Mouse (Mus musculus): Measurements from ENCODE around the gene Me1. TPM values are rescaled to one million over a fixed set of nuclear protein-coding genes. Genes with fewer than 3 reads are reported as not detected.
A peak's percentile ranks its signal among the peaks of the same experiment; 100 is the strongest.

Gene Me1
- total RNA-seq (2014; rRNA removed) (37.2 and 37.5 TPM in 2 replicates), polyA plus RNA-seq (2015; fragmentation: Nextera tagmentation; extraction: Ambion mirVana) (75.0 and 76.5 TPM in 2 replicates)

- Histone ChIP-seq H3K4me1 (ENCODE audit: insufficient read depth, low read length) (no peaks in the 10 kb centered on the region), H3K9me3 (ENCODE audit: low read length) (no peaks in the 10 kb centered on the region), H3K9ac (replicated peaks; ENCODE audit: low read length) (peak within 1 kb of the TSS; percentile 86), H3K4me2 (ENCODE audit: low read depth, low read length) (peak within 1 kb of the TSS; percentile 73), H3K27ac (peak within 1 kb of the TSS; percentile 84), H3K4me3 (ENCODE audit: low read length) (peak within 1 kb of the TSS; percentile 89), H3K27me3 (ENCODE audit: insufficient read depth, low read length) (no peaks in the 10 kb centered on the region), H3K36me3 (ENCODE audit: insufficient read depth, low read length) (no peaks in the 10 kb centered on the region)
- TF ChIP-seq CTCF (IDR thresholded peaks at IDR 0.05; ENCODE audit: low read depth) = no peak
- DNase-seq (ENCODE audit: low spot score) (peak; percentile 65), ATAC-seq (peak; percentile 83)
- under 1% methylated on average over 43 of the region's 46 CpGs for WGBS
These were observed at the start of gene Me1 for GRCm38 (mm10) chr9:86695818-86696261. Gene Me1 (minus strand): TSS chr9:86695953.

- DNase-seq (ENCODE audit: low spot score) (no peak), ATAC-seq (no peak)
- Histone ChIP-seq H3K27me3 (ENCODE audit: insufficient read depth, low read length) (no peaks in the 10 kb centered on the region), H3K36me3 (ENCODE audit: insufficient read depth, low read length) (no peaks in the 10 kb centered on the region), H3K9me3 (ENCODE audit: low read length) (no peaks in the 10 kb centered on the region), H3K4me3 (ENCODE audit: low read length) (peak overlapping the region; percentile 39), H3K4me1 (ENCODE audit: insufficient read depth, low read length) (peaks cover 9% of the 10 kb centered on the region), H3K4me2 (ENCODE audit: low read depth, low read length) (peak overlapping the region; percentile 74), H3K9ac (replicated peaks; ENCODE audit: low read length) (peak overlapping the region; percentile 46; the same call in 1 of the 2 replicates), H3K27ac (no peak overlapping the region)
- TF ChIP-seq CTCF (IDR thresholded peaks at IDR 0.05; ENCODE audit: low read depth) = no peak
- 37% methylated on average over 5 of the region's 5 CpGs for WGBS
These were observed 48.3 kb upstream of the Me1 start for GRCm38 (mm10) chr9:86744041-86744440.

DNA sequence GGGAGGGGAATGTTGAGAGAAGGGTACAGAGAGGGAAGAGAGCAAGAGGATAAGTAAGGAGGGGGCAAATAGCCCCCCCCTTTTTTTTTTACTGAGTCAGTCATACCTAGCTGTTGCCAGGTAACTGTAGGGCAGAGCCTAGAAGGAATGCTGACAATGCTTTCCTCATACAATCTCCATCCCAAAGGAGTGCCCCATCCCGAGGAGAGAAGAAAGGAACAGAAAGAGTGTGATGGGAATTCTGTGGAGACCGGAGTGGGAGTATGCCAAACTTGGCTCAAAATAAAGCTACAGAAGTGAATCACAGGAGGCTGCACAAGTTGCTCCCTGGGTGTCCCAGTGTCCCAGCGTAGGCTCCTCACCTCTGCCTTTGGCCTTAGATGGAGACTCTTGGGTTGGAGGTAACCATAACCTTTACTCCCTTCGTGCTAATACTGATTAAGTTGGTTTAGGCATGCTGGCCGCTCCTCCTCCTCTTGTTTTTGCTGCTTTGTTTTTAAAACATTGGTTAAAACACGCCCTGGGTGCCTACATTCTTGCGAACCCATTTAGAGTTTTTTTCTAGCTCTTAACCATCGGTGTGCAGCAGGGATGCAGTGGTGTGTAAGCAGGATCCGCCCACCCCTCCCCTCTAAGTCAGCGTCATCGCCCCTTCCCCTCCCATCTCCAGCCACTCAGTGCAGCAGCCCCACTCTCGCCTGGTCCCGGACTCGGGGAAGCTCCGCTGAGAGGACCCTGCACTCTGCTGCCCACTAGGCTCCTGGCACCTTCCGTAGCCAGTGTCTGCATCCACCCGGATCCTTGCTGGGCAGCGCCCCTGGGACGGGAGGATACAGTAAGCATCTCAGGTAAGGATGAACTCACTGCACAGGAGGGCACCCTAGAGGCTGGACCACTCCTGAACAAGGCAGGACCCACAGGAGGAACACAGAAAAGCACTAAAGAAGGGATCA lies 47.5 kb upstream of the Me1 start, which contains the start of gene Prss35:
Gene Prss35, plus strand, starts transcription at position 691 of the 953 bp plus-strand sequence.
- DNase-seq (ENCODE audit: low spot score) = peak; percentile 66

DNA sequence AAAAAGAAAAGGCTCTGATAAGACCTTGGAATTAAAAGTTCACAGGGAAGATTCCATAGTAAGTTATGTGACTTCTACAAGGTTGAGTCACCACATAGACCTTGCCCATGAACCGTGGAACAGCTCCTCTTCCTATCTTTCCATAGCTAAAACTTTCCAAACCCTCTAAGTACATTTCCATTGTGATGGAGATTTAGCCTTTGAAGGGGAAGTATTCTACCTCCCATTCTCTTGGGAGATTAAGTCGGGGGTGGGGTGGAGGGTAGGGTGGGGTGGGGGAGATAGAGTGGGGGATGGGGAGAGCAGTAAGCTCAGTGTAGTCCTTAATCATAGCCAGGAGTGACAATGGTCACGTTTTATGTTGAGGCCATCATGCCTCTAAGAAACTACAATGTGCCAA lies 44.2 kb upstream of the Me1 start:
- Histone ChIP-seq H3K27ac (no peak overlapping the region), H3K27me3 (ENCODE audit: insufficient read depth, low read length) (no peaks in the 10 kb centered on the region), H3K4me3 (ENCODE audit: low read length) (no peak overlapping the region), H3K4me2 (ENCODE audit: low read depth, low read length) (no peak overlapping the region), H3K36me3 (ENCODE audit: insufficient read depth, low read length) (no peaks in the 10 kb centered on the region), H3K9me3 (ENCODE audit: low read length) (no peaks in the 10 kb centered on the region), H3K9ac (replicated peaks; ENCODE audit: low read length) (no peak overlapping the region), H3K4me1 (ENCODE audit: insufficient read depth, low read length) (peaks cover 9% of the 10 kb centered on the region)
- WGBS = 33% methylated on average over 3 of the region's 3 CpGs
- TF ChIP-seq CTCF (IDR thresholded peaks at IDR 0.05; ENCODE audit: low read depth) = no peak
- ATAC-seq (no peak), DNase-seq (ENCODE audit: low spot score) (no peak)

More for the DNA sequence above, 47.5 kb upstream of the Me1 start, which contains the start of gene Prss35:
- Histone ChIP-seq H3K27me3 (ENCODE audit: insufficient read depth, low read length) (no peaks in the 10 kb centered on the region), H3K9me3 (ENCODE audit: low read length) (no peaks in the 10 kb centered on the region), H3K4me2 (ENCODE audit: low read depth, low read length) (peak within 1 kb of the TSS; percentile 74), H3K27ac (no peak within 1 kb of the TSS), H3K9ac (replicated peaks; ENCODE audit: low read length) (peak within 1 kb of the TSS; percentile 46), H3K4me1 (ENCODE audit: insufficient read depth, low read length) (peaks cover 9% of the 10 kb centered on the region), H3K36me3 (ENCODE audit: insufficient read depth, low read length) (no peaks in the 10 kb centered on the region), H3K4me3 (ENCODE audit: low read length) (peak within 1 kb of the TSS; percentile 39)
- peak; percentile 55 for TF ChIP-seq CTCF (IDR thresholded peaks at IDR 0.05; ENCODE audit: low read depth)
- under 1% methylated on average over 19 of the region's 19 CpGs for WGBS
- peak; percentile 85 for ATAC-seq

- Histone ChIP-seq H3K27ac (no peak overlapping the region), H3K27me3 (ENCODE audit: insufficient read depth, low read length) (no peaks in the 10 kb centered on the region), H3K4me3 (ENCODE audit: low read length) (no peak overlapping the region), H3K4me1 (ENCODE audit: insufficient read depth, low read length) (peaks cover 9% of the 10 kb centered on the region), H3K9ac (replicated peaks; ENCODE audit: low read length) (no peak overlapping the region), H3K36me3 (ENCODE audit: insufficient read depth, low read length) (no peaks in the 10 kb centered on the region), H3K9me3 (ENCODE audit: low read length) (no peaks in the 10 kb centered on the region), H3K4me2 (ENCODE audit: low read depth, low read length) (no peak overlapping the region)
- no peak for TF ChIP-seq CTCF (IDR thresholded peaks at IDR 0.05; ENCODE audit: low read depth)
- DNase-seq (ENCODE audit: low spot score) (no peak), ATAC-seq (no peak)
- 87% methylated on average over 8 of the region's 8 CpGs for WGBS
These were observed 43.0 kb upstream of the Me1 start for GRCm38 (mm10) chr9:86738801-86739200.

DNA sequence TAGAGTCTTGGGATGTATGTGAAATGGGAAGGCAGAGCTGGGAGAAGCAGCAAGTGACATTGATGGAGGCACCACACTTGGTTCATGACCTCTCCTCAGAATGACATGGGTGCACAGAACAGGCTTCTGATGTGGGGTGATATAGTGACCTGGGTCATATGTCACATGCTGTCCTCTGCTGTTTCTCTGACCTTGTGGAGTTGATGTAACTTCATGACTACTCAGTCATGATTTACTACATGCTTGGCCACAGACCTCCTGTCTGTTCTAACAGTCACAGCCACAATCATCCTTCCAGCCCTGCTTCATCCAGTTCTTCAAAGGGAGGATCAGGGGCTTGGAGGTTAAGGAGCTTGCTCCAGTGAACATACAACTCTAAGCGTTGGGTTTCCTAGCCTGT lies 42.3 kb upstream of the Me1 start:
- WGBS = 100% methylated on average over 1 of the region's 1 CpGs
- no peak for ATAC-seq
- Histone ChIP-seq H3K4me2 (ENCODE audit: low read depth, low read length) (no peak overlapping the region), H3K36me3 (ENCODE audit: insufficient read depth, low read length) (no peaks in the 10 kb centered on the region), H3K27ac (no peak overlapping the region), H3K4me3 (ENCODE audit: low read length) (no peak overlapping the region), H3K9ac (replicated peaks; ENCODE audit: low read length) (no peak overlapping the region), H3K27me3 (ENCODE audit: insufficient read depth, low read length) (no peaks in the 10 kb centered on the region), H3K9me3 (ENCODE audit: low read length) (no peaks in the 10 kb centered on the region), H3K4me1 (ENCODE audit: insufficient read depth, low read length) (peaks cover 2% of the 10 kb centered on the region; the same call in 1 of the 2 replicates)
- no peak for DNase-seq (ENCODE audit: low spot score)
- TF ChIP-seq CTCF (IDR thresholded peaks at IDR 0.05; ENCODE audit: low read depth) = no peak
